Mouse (Mus musculus) forebrain, postnatal 0 days (tissue): ENCODE data around the gene Epn1. TPM values are rescaled to one million over a fixed set of nuclear protein-coding genes. Genes with fewer than 3 reads are reported as not detected.

ENCODE experiments used
- ATAC-seq: fragments of 200-750 bp; cut with Nextera tagmentation; 2 replicates; pipeline ENCODE4 v1.8.0; 2017; ENCODE audit warnings: mild to moderate bottlenecking, moderate library complexity
- DNase-seq: peaks from one replicate; pipeline ENCODE4 v3.0.0-alpha.2; 2015
- H3K27ac ChIP-seq: fragments of 300-500 bp; sonication (generic); 2 replicates; pipeline ENCODE4 v1.5.1; 2014; ENCODE audit warnings: low read depth, mild to moderate bottlenecking, antibody characterized with exemption, low read length, moderate library complexity, mixed read lengths
- H3K27me3 ChIP-seq: fragments of 300-500 bp; sonication (generic); 2 replicates; pipeline ENCODE4 v1.6.1; 2014; ENCODE audit warnings: mild to moderate bottlenecking, low read length, mixed read lengths; ENCODE audit not compliant: insufficient read depth
- H3K36me3 ChIP-seq: fragments of 300-500 bp; sonication (generic); 2 replicates; pipeline ENCODE4 v1.6.1; 2014; ENCODE audit warnings: mild to moderate bottlenecking, moderate library complexity; ENCODE audit not compliant: insufficient read depth
- H3K4me1 ChIP-seq: fragments of 300-500 bp; sonication (generic); 2 replicates; pipeline ENCODE4 v1.6.1; 2014; ENCODE audit warnings: antibody characterized with exemption; ENCODE audit not compliant: insufficient read depth
- H3K4me2 ChIP-seq: fragments of 300-500 bp; sonication (generic); 2 replicates; pipeline ENCODE4 v1.6.1; 2014; ENCODE audit warnings: low read depth, mild to moderate bottlenecking, moderate library complexity
- H3K4me3 ChIP-seq: fragments of 300-500 bp; sonication (generic); 2 replicates; pipeline ENCODE4 v1.5.1; 2014; ENCODE audit warnings: low read depth, low read length, mixed read lengths
- H3K9ac ChIP-seq: fragments of 300-500 bp; sonication (generic); 2 replicates; pipeline ENCODE4 v1.6.1; 2014; ENCODE audit warnings: mild to moderate bottlenecking
- H3K9me3 ChIP-seq: fragments of 300-500 bp; sonication (generic); 2 replicates; pipeline ENCODE4 v1.6.1; 2016; ENCODE audit warnings: low read length
- CTCF ChIP-seq: sonication (generic); IDR thresholded peaks from 2 replicates; pipeline ENCODE4 v1.5.1; 2016; ENCODE audit warnings: antibody characterized with exemption, control low read depth, low read depth
- WGBS: fragments of 180-500 bp; shearing (Covaris S2); extraction: QIAGEN DNeasy Blood & Tissue Kit; methylation state at CpG from one replicate; pipeline ENCODE4 v1.1.7; 2014; 5-methylcytosine and 5-hydroxymethylcytosine counted together
- polyA plus RNA-seq: library from polyadenylated mRNA; unstranded; fragments of >200 nt; fragmentation: Nextera tagmentation; extraction: Ambion mirVana; gene quantifications from 2 replicates; pipeline ENCODE4 v1.2.1, GENCODE M21; 2015
- total RNA-seq: library from RNA; depleted of rRNA; stranded (reverse); fragments of >200 nt; gene quantifications from 2 replicates; pipeline ENCODE4 v1.2.3, GENCODE M21; 2014

The Epn1 gene
- total and polyA plus RNA-seq, 2 experiments from 2014 or later: 127 to 347 TPM

DNA sequence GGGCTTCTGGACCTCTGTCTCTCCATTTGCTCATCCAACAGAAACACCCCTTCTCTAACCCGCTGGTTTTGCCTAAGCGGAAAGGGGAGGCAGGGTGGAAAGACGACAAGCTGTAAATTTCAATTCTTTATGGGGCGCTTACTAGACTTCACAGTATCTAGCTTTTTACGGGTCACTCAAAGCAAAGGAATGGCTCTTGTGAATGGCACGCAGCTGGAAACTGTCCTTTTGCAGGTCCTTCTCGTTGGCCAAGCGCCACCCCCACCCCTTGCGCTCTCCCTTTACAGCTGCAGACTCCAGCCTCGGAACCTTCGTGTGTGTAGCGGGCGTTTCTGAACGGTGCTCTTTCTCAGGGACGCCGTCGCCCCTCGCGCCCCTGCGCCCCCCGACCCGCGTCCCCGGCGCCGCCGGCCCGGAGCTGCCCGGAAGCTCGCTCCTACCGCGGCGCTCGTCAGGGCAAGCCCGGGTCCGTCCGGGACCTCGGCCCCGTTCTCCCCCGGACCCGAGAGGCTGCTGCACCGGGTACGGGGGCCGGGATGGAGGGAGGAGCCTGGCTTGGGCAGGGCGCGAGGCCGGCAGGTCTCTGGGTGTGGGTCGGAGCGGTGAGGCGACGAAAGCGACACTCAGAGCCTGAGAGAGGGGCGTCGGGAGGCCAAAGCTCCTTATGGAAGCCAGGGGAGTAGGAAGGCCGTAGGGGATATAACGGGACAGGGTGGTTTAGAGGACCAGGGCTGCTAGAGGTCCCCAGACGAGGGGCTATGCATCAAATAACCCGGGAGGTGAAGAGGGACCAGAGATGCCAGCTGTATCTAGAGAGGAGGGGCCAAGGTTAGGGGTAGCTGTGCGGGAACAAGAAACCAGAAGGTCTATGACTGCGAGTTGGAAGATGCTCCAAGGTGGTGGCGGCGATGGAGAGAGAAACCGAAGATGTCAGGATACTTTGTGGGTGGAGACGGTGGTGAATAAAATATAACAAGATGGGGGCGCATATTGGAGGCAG lies 28.5 kb upstream of the Epn1 start, which contains the start of gene Zfp580:
Zfp580 (plus strand) TSS at position 346 of the 1,000 bp plus-strand sequence.
- Histone ChIP-seq H3K27me3 (peaks cover 8% of the 10 kb centered on the region), H3K4me1 (peaks cover 29% of the 10 kb centered on the region), H3K36me3 (no peaks in the 10 kb centered on the region), H3K27ac (peak within 1 kb of the TSS; percentile 92), H3K9me3 (no peaks in the 10 kb centered on the region), H3K4me2 (peak within 1 kb of the TSS; percentile 86), H3K9ac (peak within 1 kb of the TSS; percentile 87), H3K4me3 (peak within 1 kb of the TSS; percentile 87)
- ATAC-seq (peak; percentile 87), DNase-seq (peak; percentile 89)
- no peak for TF ChIP-seq CTCF
- under 1% methylated on average over 65 of the region's 65 CpGs for WGBS

DNA sequence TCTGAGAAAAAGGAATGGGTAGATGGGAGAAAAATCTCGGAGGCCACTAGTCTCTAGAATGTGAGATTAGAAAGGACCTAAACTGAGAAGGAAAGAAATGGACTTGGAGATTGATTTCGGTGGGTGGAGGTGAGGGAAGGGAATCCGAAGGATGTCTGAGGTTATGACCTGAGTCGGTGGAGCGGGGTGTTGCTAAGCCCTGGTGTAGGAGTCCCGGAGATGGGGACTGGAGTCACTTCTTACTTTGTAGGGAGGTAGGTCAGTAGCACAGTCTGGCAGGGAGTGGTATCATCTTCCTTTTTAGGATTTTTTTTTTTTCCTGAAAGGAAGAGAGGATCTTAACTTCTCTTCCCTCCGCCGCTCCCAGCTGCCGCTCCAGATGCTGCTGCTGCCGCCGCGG lies 27.6 kb upstream of the Epn1 start:
- no peaks in the 10 kb centered on the region for H3K9me3 ChIP-seq
- no peak for TF ChIP-seq CTCF
- peaks cover 8% of the 10 kb centered on the region for H3K27me3 ChIP-seq
- no peak overlapping the region; the same call in 1 of the 2 replicates for H3K27ac ChIP-seq
- H3K9ac ChIP-seq: peak overlapping the region; percentile 87
- H3K4me1 ChIP-seq: peaks cover 31% of the 10 kb centered on the region
- 4% methylated on average over 12 of the region's 12 CpGs for WGBS
- H3K4me2 ChIP-seq: peak overlapping the region; percentile 86
- no peaks in the 10 kb centered on the region for H3K36me3 ChIP-seq
- ATAC-seq: no peak
- no peak for DNase-seq
- H3K4me3 ChIP-seq: peak overlapping the region; percentile 87

GRCm38 (mm10) chr7:5052931-5053343 lies 27.1 kb upstream of the Epn1 start:
- Histone ChIP-seq H3K9ac (peak overlapping the region; percentile 87), H3K4me2 (peak overlapping the region; percentile 86), H3K4me1 (peaks cover 36% of the 10 kb centered on the region), H3K9me3 (no peaks in the 10 kb centered on the region), H3K36me3 (no peaks in the 10 kb centered on the region), H3K27me3 (peaks cover 8% of the 10 kb centered on the region), H3K4me3 (peak overlapping the region; percentile 87), H3K27ac (no peak overlapping the region; the same call in 1 of the 2 replicates)
- ATAC-seq (no peak), DNase-seq (no peak)
- 11% methylated on average over 45 of the region's 45 CpGs for WGBS
- no peak for TF ChIP-seq CTCF

- WGBS: 11% methylated on average over 32 of the region's 32 CpGs
- H3K36me3 ChIP-seq: no peaks in the 10 kb centered on the region
- peaks cover 38% of the 10 kb centered on the region for H3K4me1 ChIP-seq
- ATAC-seq (no peak), DNase-seq (peak; percentile 72)
- no peaks in the 10 kb centered on the region for H3K9me3 ChIP-seq
- H3K9ac ChIP-seq: peak overlapping the region; percentile 87
- H3K27ac ChIP-seq: peak overlapping the region; percentile 62; the same call in 1 of the 2 replicates
- H3K27me3 ChIP-seq: peaks cover 8% of the 10 kb centered on the region
- peak overlapping the region; percentile 86 for H3K4me2 ChIP-seq
- no peak for TF ChIP-seq CTCF
- peak overlapping the region; percentile 87 for H3K4me3 ChIP-seq
Observed at GRCm38 (mm10) chr7:5053456-5054179, 26.4 kb upstream of the Epn1 start.

- Histone ChIP-seq H3K4me3 (peak overlapping the region; percentile 65), H3K9ac (peak overlapping the region; percentile 95), H3K27ac (peak overlapping the region; percentile 77), H3K9me3 (no peaks in the 10 kb centered on the region), H3K36me3 (no peaks in the 10 kb centered on the region), H3K27me3 (peaks cover 8% of the 10 kb centered on the region), H3K4me1 (peaks cover 44% of the 10 kb centered on the region), H3K4me2 (peak overlapping the region; percentile 73)
- peak; percentile 18 for ATAC-seq
- no peak for TF ChIP-seq CTCF
- 4% methylated on average over 53 of the region's 55 CpGs for WGBS
- DNase-seq: peak; percentile 87
Observed at GRCm38 (mm10) chr7:5056651-5057263, 23.3 kb upstream of the Epn1 start.

DNA sequence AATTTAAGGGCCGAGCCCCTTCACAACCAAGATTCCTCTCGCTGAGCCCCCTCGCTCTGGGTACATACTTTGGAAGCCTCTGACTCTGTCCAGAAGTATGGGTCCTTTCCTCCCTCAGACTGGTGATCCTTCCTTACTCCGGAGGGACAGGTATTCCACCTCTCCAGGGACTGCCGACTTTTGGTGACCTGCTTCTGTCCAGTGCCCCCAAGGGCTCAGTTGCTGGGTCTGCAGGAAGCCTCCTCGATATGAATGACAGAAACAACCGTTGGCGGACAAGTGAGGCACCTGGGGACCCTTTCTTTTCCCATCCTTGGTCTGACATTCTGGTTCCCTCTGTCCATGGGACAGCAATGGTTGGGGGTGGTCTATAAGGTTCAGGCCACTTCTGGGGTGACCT lies 22.7 kb upstream of the Epn1 start:
- no peak for DNase-seq
- Histone ChIP-seq H3K36me3 (no peaks in the 10 kb centered on the region), H3K27me3 (peaks cover 8% of the 10 kb centered on the region), H3K4me2 (peak overlapping the region; percentile 73), H3K9ac (peak overlapping the region; percentile 95), H3K9me3 (no peaks in the 10 kb centered on the region), H3K27ac (peak overlapping the region; percentile 77), H3K4me3 (peak overlapping the region; percentile 65), H3K4me1 (peaks cover 44% of the 10 kb centered on the region)
- WGBS: 36% methylated on average over 8 of the region's 8 CpGs
- TF ChIP-seq CTCF: no peak
- ATAC-seq: no peak
